Mouse (Mus musculus): ENCODE data around the gene Zfp488. TPM values are rescaled to one million over a fixed set of nuclear protein-coding genes. Genes with fewer than 3 reads are reported as not detected.

The Zfp488 gene
- total RNA-seq, 1 experiment: not detected

- in situ Hi-C loops (cut with MboI; ENCODE audit: low sequenced_read_pairs in 2 of 2, unreplicated experiment in 2 of 2): no loop called here
- Histone ChIP-seq H3K9me3 (ENCODE audit: control insufficient read depth, insufficient read depth, low read depth, low read length) (no peaks in the 10 kb centered on the region), H3K4me1 (ENCODE audit: control insufficient read depth in 2 of 2, insufficient read depth in 2 of 2, low read length in 2 of 2, poor library complexity in 1 of 2) (no peaks in the 10 kb centered on the region), H3K36me3 (ENCODE audit: control insufficient read depth, insufficient read depth, low read length, poor library complexity, severe bottlenecking) (no peaks in the 10 kb centered on the region), H3K4me3 (ENCODE audit: insufficient read depth in 1 of 2, low read depth in 1 of 2, low read length in 2 of 2, poor library complexity in 1 of 2, severe bottlenecking in 1 of 2) (no peak within 1 kb of the TSS), H3K9ac (ENCODE audit: insufficient read depth, low read depth, low read length, poor library complexity, severe bottlenecking) (no peak within 1 kb of the TSS), H3K27ac (ENCODE audit: insufficient read depth, low read depth, low read length, poor library complexity, severe bottlenecking) (no peak within 1 kb of the TSS)
- no peak for TF ChIP-seq MAFK (IDR thresholded peaks at IDR 0.05; ENCODE audit: insufficient read depth, low read depth, low read length)
- TF ChIP-seq ZC3H11A (IDR thresholded peaks at IDR 0.05; ENCODE audit: borderline replicate concordance, low read depth, low read length): no peak
- TF ChIP-seq HCFC1 (IDR thresholded peaks at IDR 0.05; ENCODE audit: borderline replicate concordance, insufficient read depth, low read length): no peak
- no peak for DNase-seq (ENCODE audit: low read depth, low spot score)
Observed at GRCm38 (mm10) chr14:34015063-34015462, 36.5 kb upstream of the Zfp488 start, which contains the start of gene Gm30083. TSS of gene Gm30083 (minus strand) at chr14:34015182.

- no peak overlapping the region for H3K4me3 ChIP-seq (ENCODE audit: insufficient read depth in 1 of 2, low read depth in 1 of 2, low read length in 2 of 2, poor library complexity in 1 of 2, severe bottlenecking in 1 of 2)
- H3K9ac ChIP-seq (ENCODE audit: insufficient read depth, low read depth, low read length, poor library complexity, severe bottlenecking): no peak overlapping the region
- DNase-seq (ENCODE audit: low read depth, low spot score): no peak
- H3K27ac ChIP-seq (ENCODE audit: insufficient read depth, low read depth, low read length, poor library complexity, severe bottlenecking): no peak overlapping the region
- no peaks in the 10 kb centered on the region for H3K9me3 ChIP-seq (ENCODE audit: control insufficient read depth, insufficient read depth, low read depth, low read length)
- H3K36me3 ChIP-seq (ENCODE audit: control insufficient read depth, insufficient read depth, low read length, poor library complexity, severe bottlenecking): no peaks in the 10 kb centered on the region
- in situ Hi-C loops (cut with MboI; ENCODE audit: low sequenced_read_pairs in 2 of 2, unreplicated experiment in 2 of 2): no loop called here
- no peaks in the 10 kb centered on the region for H3K4me1 ChIP-seq (ENCODE audit: control insufficient read depth in 2 of 2, insufficient read depth in 2 of 2, low read length in 2 of 2, poor library complexity in 1 of 2)
- TF ChIP-seq CHD2 (IDR thresholded peaks at IDR 0.05; ENCODE audit: low read depth, low read length) (no peak), ZC3H11A (IDR thresholded peaks at IDR 0.05; ENCODE audit: borderline replicate concordance, low read depth, low read length) (no peak), MAFK (IDR thresholded peaks at IDR 0.05; ENCODE audit: insufficient read depth, low read depth, low read length) (no peak), HCFC1 (IDR thresholded peaks at IDR 0.05; ENCODE audit: borderline replicate concordance, insufficient read depth, low read length) (no peak), ZNF384 (IDR thresholded peaks at IDR 0.05; ENCODE audit: low read depth, low read length) (no peak)
Observed at GRCm38 (mm10) chr14:34002358-34002757, 23.8 kb upstream of the Zfp488 start.

GRCm38 (mm10) chr14:34001445-34001844, 22.9 kb upstream of the Zfp488 start:
- Histone ChIP-seq H3K9me3 (ENCODE audit: control insufficient read depth, insufficient read depth, low read depth, low read length) (no peaks in the 10 kb centered on the region), H3K4me3 (ENCODE audit: insufficient read depth in 1 of 2, low read depth in 1 of 2, low read length in 2 of 2, poor library complexity in 1 of 2, severe bottlenecking in 1 of 2) (no peak overlapping the region), H3K9ac (ENCODE audit: insufficient read depth, low read depth, low read length, poor library complexity, severe bottlenecking) (no peak overlapping the region), H3K27ac (ENCODE audit: insufficient read depth, low read depth, low read length, poor library complexity, severe bottlenecking) (no peak overlapping the region), H3K4me1 (ENCODE audit: control insufficient read depth in 2 of 2, insufficient read depth in 2 of 2, low read length in 2 of 2, poor library complexity in 1 of 2) (no peaks in the 10 kb centered on the region), H3K36me3 (ENCODE audit: control insufficient read depth, insufficient read depth, low read length, poor library complexity, severe bottlenecking) (no peaks in the 10 kb centered on the region)
- DNase-seq (ENCODE audit: low read depth, low spot score): no peak
- in situ Hi-C loops (cut with MboI; ENCODE audit: low sequenced_read_pairs in 2 of 2, unreplicated experiment in 2 of 2): no loop called here
- TF ChIP-seq ZC3H11A (IDR thresholded peaks at IDR 0.05; ENCODE audit: borderline replicate concordance, low read depth, low read length) (no peak), ZNF384 (IDR thresholded peaks at IDR 0.05; ENCODE audit: low read depth, low read length) (no peak), MAFK (IDR thresholded peaks at IDR 0.05; ENCODE audit: insufficient read depth, low read depth, low read length) (no peak), HCFC1 (IDR thresholded peaks at IDR 0.05; ENCODE audit: borderline replicate concordance, insufficient read depth, low read length) (no peak), CHD2 (IDR thresholded peaks at IDR 0.05; ENCODE audit: low read depth, low read length) (no peak)

- TF ChIP-seq MAFK (IDR thresholded peaks at IDR 0.05; ENCODE audit: insufficient read depth, low read depth, low read length): no peak
- no peak for TF ChIP-seq CHD2 (IDR thresholded peaks at IDR 0.05; ENCODE audit: low read depth, low read length)
- no peak for TF ChIP-seq HCFC1 (IDR thresholded peaks at IDR 0.05; ENCODE audit: borderline replicate concordance, insufficient read depth, low read length)
- TF ChIP-seq ZNF384 (IDR thresholded peaks at IDR 0.05; ENCODE audit: low read depth, low read length): no peak
- no peak for TF ChIP-seq ZC3H11A (IDR thresholded peaks at IDR 0.05; ENCODE audit: borderline replicate concordance, low read depth, low read length)
- Histone ChIP-seq H3K9ac (ENCODE audit: insufficient read depth, low read depth, low read length, poor library complexity, severe bottlenecking) (no peak overlapping the region), H3K9me3 (ENCODE audit: control insufficient read depth, insufficient read depth, low read depth, low read length) (no peaks in the 10 kb centered on the region), H3K4me1 (ENCODE audit: control insufficient read depth in 2 of 2, insufficient read depth in 2 of 2, low read length in 2 of 2, poor library complexity in 1 of 2) (no peaks in the 10 kb centered on the region), H3K27ac (ENCODE audit: insufficient read depth, low read depth, low read length, poor library complexity, severe bottlenecking) (no peak overlapping the region), H3K4me3 (ENCODE audit: insufficient read depth in 1 of 2, low read depth in 1 of 2, low read length in 2 of 2, poor library complexity in 1 of 2, severe bottlenecking in 1 of 2) (no peak overlapping the region), H3K36me3 (ENCODE audit: control insufficient read depth, insufficient read depth, low read length, poor library complexity, severe bottlenecking) (no peaks in the 10 kb centered on the region)
- in situ Hi-C loops (cut with MboI; ENCODE audit: low sequenced_read_pairs in 2 of 2, unreplicated experiment in 2 of 2): no loop called here
- DNase-seq (ENCODE audit: low read depth, low spot score): no peak
Observed at GRCm38 (mm10) chr14:34000076-34000475, 21.5 kb upstream of the Zfp488 start.

GRCm38 (mm10) chr14:33997427-33997826, 18.9 kb upstream of the Zfp488 start:
- no peaks in the 10 kb centered on the region for H3K36me3 ChIP-seq (ENCODE audit: control insufficient read depth, insufficient read depth, low read length, poor library complexity, severe bottlenecking)
- no peak overlapping the region for H3K4me3 ChIP-seq (ENCODE audit: insufficient read depth in 1 of 2, low read depth in 1 of 2, low read length in 2 of 2, poor library complexity in 1 of 2, severe bottlenecking in 1 of 2)
- H3K9ac ChIP-seq (ENCODE audit: insufficient read depth, low read depth, low read length, poor library complexity, severe bottlenecking): no peak overlapping the region
- H3K27ac ChIP-seq (ENCODE audit: insufficient read depth, low read depth, low read length, poor library complexity, severe bottlenecking): no peak overlapping the region
- DNase-seq (ENCODE audit: low read depth, low spot score): no peak
- no peaks in the 10 kb centered on the region for H3K9me3 ChIP-seq (ENCODE audit: control insufficient read depth, insufficient read depth, low read depth, low read length)
- TF ChIP-seq MAFK (IDR thresholded peaks at IDR 0.05; ENCODE audit: insufficient read depth, low read depth, low read length): no peak
- TF ChIP-seq ZNF384 (IDR thresholded peaks at IDR 0.05; ENCODE audit: low read depth, low read length): no peak
- TF ChIP-seq HCFC1 (IDR thresholded peaks at IDR 0.05; ENCODE audit: borderline replicate concordance, insufficient read depth, low read length): no peak
- in situ Hi-C loops (cut with MboI; ENCODE audit: low sequenced_read_pairs in 2 of 2, unreplicated experiment in 2 of 2): loop anchor here in 1 of 2 experiments (10.0 kb wide), 1 partner anchor 57 kb away; the partner anchor contains the start of gene Antxrl
- H3K4me1 ChIP-seq (ENCODE audit: control insufficient read depth in 2 of 2, insufficient read depth in 2 of 2, low read length in 2 of 2, poor library complexity in 1 of 2): no peaks in the 10 kb centered on the region
